Mouse (Mus musculus) brown adipose tissue, adult 24 weeks (tissue): ENCODE data around the gene Krtap9-1. TPM values are rescaled to one million over a fixed set of nuclear protein-coding genes. Genes with fewer than 3 reads are reported as not detected.
"Not testable (repeated sequence)": the region's sequence is repeated elsewhere in the genome, so short reads cannot be mapped to it uniquely, and the experiment has no call there.

Experiments
- H3K27ac ChIP-seq: fragments of 200-500 bp; replicated peaks from 2 replicates; pipeline ENCODE4 v1.5.1; 2012; ENCODE audit warnings: low read depth, mild to moderate bottlenecking, low read length
- H3K4me1 ChIP-seq: fragments of 200-500 bp; 2 replicates; pipeline ENCODE4 v1.6.1; 2012; ENCODE audit warnings: low read length, mixed read lengths; ENCODE audit not compliant: control insufficient read depth, insufficient read depth, insufficient read length
- H3K4me3 ChIP-seq: fragments of 200-500 bp; 2 replicates; pipeline ENCODE4 v1.5.1; 2012; ENCODE audit warnings: low read depth, mild to moderate bottlenecking, low read length, moderate library complexity; ENCODE audit not compliant: insufficient read depth
- polyA plus RNA-seq: library from polyadenylated mRNA; stranded (reverse); fragments of >200 nt; gene quantifications from 2 replicates; pipeline ENCODE4 v1.2.4, GENCODE M21; 2012; ENCODE audit not compliant: missing spikeins, insufficient read depth, insufficient read length

Krtap9-1 gene
- not detected in 2 replicates for polyA plus RNA-seq

GRCm38 (mm10) chr11:99873089-99873488 lies at the start of gene Krtap9-1:
Gene Krtap9-1 (plus strand): TSS chr11:99873389.
- not testable (repeated sequence) for H3K4me1 ChIP-seq, H3K27ac ChIP-seq, H3K4me3 ChIP-seq

DNA sequence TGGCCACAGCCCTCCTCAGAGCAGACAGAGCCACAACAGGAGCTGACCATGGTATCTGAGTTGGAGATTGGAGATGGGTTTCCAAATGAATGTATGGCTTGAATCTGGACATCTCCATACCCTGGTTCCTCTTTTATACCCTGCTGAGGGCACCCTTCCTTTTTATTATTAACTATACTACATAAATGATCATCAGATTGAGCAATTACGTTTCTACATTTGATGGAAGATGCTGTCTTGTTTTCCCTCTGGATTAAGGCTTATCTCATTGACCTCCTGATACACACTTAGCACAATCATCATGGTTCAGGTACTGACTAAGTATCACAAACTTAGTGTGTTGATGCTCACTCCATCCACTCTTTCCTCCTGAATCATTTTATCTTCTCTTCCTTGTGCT lies 35.2 kb upstream of the Krtap9-1 start, which contains the start of gene 2300003K06Rik:
TSS of gene 2300003K06Rik (minus strand) at position 101 of the 400 bp plus-strand sequence.
- no peak within 1 kb of the TSS for H3K4me3 ChIP-seq
- H3K27ac ChIP-seq, result no peak within 1 kb of the TSS
- no peaks in the 10 kb centered on the region for H3K4me1 ChIP-seq

DNA sequence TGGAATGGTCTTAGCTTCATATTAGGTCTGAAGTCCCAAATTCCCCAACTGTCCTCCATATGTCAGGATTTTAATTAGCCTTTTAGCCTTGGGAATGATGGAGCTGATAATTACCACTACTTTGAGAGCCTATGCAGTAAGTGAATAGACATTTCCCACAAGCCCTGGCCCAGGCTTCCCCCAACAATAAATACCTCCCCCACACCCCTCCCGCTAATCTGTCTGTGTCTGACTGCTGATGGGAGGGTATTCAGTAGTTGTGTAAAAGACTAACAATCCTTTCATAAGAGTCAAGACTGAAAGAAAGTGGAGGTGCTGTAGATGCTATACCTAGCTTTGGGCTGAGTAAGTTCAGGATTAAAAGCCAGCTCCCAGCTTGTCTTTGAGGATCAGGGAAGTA lies 31.0 kb upstream of the Krtap9-1 start:
- Histone ChIP-seq H3K4me3 (no peak overlapping the region), H3K4me1 (no peaks in the 10 kb centered on the region), H3K27ac (no peak overlapping the region)

GRCm38 (mm10) chr11:99846746-99847145 lies 26.4 kb upstream of the Krtap9-1 start:
- no peak overlapping the region for H3K27ac ChIP-seq
- no peaks in the 10 kb centered on the region for H3K4me1 ChIP-seq
- no peak overlapping the region for H3K4me3 ChIP-seq

- no peaks in the 10 kb centered on the region for H3K4me1 ChIP-seq
- H3K27ac ChIP-seq, result no peak within 1 kb of the TSS
- H3K4me3 ChIP-seq, result no peak within 1 kb of the TSS
Measured at GRCm38 (mm10) chr11:99851508-99851907, 21.7 kb upstream of the Krtap9-1 start, which contains the start of gene Krtap4-16. Gene Krtap4-16 (minus strand): TSS chr11:99851608.

GRCm38 (mm10) chr11:99854121-99854520 lies 19.1 kb upstream of the Krtap9-1 start:
- H3K4me3 ChIP-seq, result no peak overlapping the region
- no peak overlapping the region for H3K27ac ChIP-seq
- no peaks in the 10 kb centered on the region for H3K4me1 ChIP-seq

DNA sequence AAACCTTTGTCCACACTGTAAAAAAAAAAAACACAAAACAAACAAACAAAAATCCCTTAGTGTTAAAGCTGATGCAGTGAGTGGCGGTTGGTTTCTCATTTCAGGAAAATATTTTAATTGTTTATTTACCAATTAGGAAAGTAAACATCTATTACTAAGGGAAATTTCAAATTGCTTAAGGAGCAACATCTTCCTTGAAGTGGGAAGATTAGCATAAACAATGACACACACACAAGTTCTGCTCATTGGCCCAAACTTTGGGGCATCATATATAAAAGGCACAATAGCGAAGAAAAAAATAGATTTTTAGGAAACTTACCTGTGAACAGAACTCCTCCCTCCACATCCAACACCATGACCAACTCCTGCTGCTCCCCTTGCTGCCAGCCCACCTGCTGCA lies 15.6 kb upstream of the Krtap9-1 start, which contains the start of gene Gm11568:
TSS of gene Gm11568 (plus strand) at position 301 of the 400 bp plus-strand sequence.
- Histone ChIP-seq H3K4me1 (no peaks in the 10 kb centered on the region), H3K27ac (no peak within 1 kb of the TSS), H3K4me3 (no peak within 1 kb of the TSS)

- no peak overlapping the region for H3K27ac ChIP-seq
- H3K4me3 ChIP-seq, result no peak overlapping the region
- H3K4me1 ChIP-seq, result no peaks in the 10 kb centered on the region
Measured at GRCm38 (mm10) chr11:99858761-99859160, 14.4 kb upstream of the Krtap9-1 start.

GRCm38 (mm10) chr11:99864176-99864575 lies 9.0 kb upstream of the Krtap9-1 start, which contains the start of gene Gm11559:
Gene Gm11559 (plus strand): TSS chr11:99864476.
- not testable (repeated sequence) for H3K4me1 ChIP-seq, H3K4me3 ChIP-seq, H3K27ac ChIP-seq

- H3K27ac ChIP-seq, H3K4me3 ChIP-seq, H3K4me1 ChIP-seq: not testable (repeated sequence)
Measured at GRCm38 (mm10) chr11:99878887-99879286, 5.7 kb downstream of the Krtap9-1 start, which contains the start of gene Gm11567. Gene Gm11567 (plus strand): TSS chr11:99879187.

- no peak within 1 kb of the TSS for H3K4me3 ChIP-seq
- no peaks in the 10 kb centered on the region for H3K4me1 ChIP-seq
- H3K27ac ChIP-seq, result no peak within 1 kb of the TSS
Measured at GRCm38 (mm10) chr11:99907620-99908019, 34.4 kb downstream of the Krtap9-1 start, which contains the start of gene Krtap31-1. Gene Krtap31-1 (plus strand): TSS chr11:99907920.

GRCm38 (mm10) chr11:99914451-99914850 lies 41.3 kb downstream of the Krtap9-1 start, which contains the start of gene Gm11565:
Gene Gm11565 (plus strand): TSS chr11:99914751.
- Histone ChIP-seq H3K4me3 (no peak within 1 kb of the TSS), H3K27ac (no peak within 1 kb of the TSS), H3K4me1 (no peaks in the 10 kb centered on the region)

Other genes starting within 250 kb of the Krtap9-1 start
- not detected in 2 replicates for gene Krtap4-1, start 245.2 kb upstream of the Krtap9-1 start, polyA plus RNA-seq
- not detected in 2 replicates for gene Krtap4-2, start 238.3 kb upstream of the Krtap9-1 start, polyA plus RNA-seq
- not detected in 2 replicates for gene Krtap4-7, start 229.3 kb upstream of the Krtap9-1 start, polyA plus RNA-seq
- gene Gm11555, start 223.2 kb upstream of the Krtap9-1 start, polyA plus RNA-seq, result not detected in 2 replicates
- gene Gm11563, start 214.4 kb upstream of the Krtap9-1 start, polyA plus RNA-seq, result not detected in 2 replicates
- gene Krtap4-6, start 207.4 kb upstream of the Krtap9-1 start, polyA plus RNA-seq, result not detected in 2 replicates
- not detected in 2 replicates for gene Gm14190, start 182.6 kb upstream of the Krtap9-1 start, polyA plus RNA-seq
- not detected in 2 replicates for gene Gm14180, start 139.1 kb upstream of the Krtap9-1 start, polyA plus RNA-seq
- not detected in 2 replicates for gene Gm11595, start 100.5 kb upstream of the Krtap9-1 start, polyA plus RNA-seq
- gene Krtap4-8, start 92.7 kb upstream of the Krtap9-1 start, polyA plus RNA-seq, result not detected in 2 replicates
- not detected in 2 replicates for gene Krtap4-9, start 88.2 kb upstream of the Krtap9-1 start, polyA plus RNA-seq
- not detected in 2 replicates for gene Gm11596, start 79.9 kb upstream of the Krtap9-1 start, polyA plus RNA-seq
- gene Gm11569, start 74.5 kb upstream of the Krtap9-1 start, polyA plus RNA-seq, result not detected in 2 replicates
- gene Gm11554, start 68.9 kb upstream of the Krtap9-1 start, polyA plus RNA-seq, result not detected in 2 replicates
- gene Krtap4-13, start 63.5 kb upstream of the Krtap9-1 start, polyA plus RNA-seq, result not detected in 2 replicates
- gene Gm11564, start 57.7 kb upstream of the Krtap9-1 start, polyA plus RNA-seq, result not detected in 2 replicates
- gene 2300003K06Rik, start 35.3 kb upstream of the Krtap9-1 start, polyA plus RNA-seq, result not detected in 2 replicates
- gene Krtap4-16, start 21.8 kb upstream of the Krtap9-1 start, polyA plus RNA-seq, result not detected in 2 replicates
- gene Gm11568, start 15.5 kb upstream of the Krtap9-1 start, polyA plus RNA-seq, result not detected in 2 replicates
- not detected in 2 replicates for gene Gm11559, start 8.9 kb upstream of the Krtap9-1 start, polyA plus RNA-seq
- not detected in 2 replicates for gene Gm11567, start 5.8 kb downstream of the Krtap9-1 start, polyA plus RNA-seq
- not detected in 2 replicates for gene Krtap31-1, start 34.5 kb downstream of the Krtap9-1 start, polyA plus RNA-seq
- not detected in 2 replicates for gene Gm11565, start 41.4 kb downstream of the Krtap9-1 start, polyA plus RNA-seq
- gene Krtap31-2, start 62.9 kb downstream of the Krtap9-1 start, polyA plus RNA-seq, result not detected in 2 replicates
- gene Krtap9-5, start 75.1 kb downstream of the Krtap9-1 start, polyA plus RNA-seq, result not detected in 2 replicates
- not detected in 2 replicates for gene Krtap29-1, start 105.7 kb downstream of the Krtap9-1 start, polyA plus RNA-seq
- gene Krtap16-1, start 113.2 kb downstream of the Krtap9-1 start, polyA plus RNA-seq, result not detected in 2 replicates
- not detected in 2 replicates for gene Krtap17-1, start 120.6 kb downstream of the Krtap9-1 start, polyA plus RNA-seq
- gene Krt33a, start 142.8 kb downstream of the Krtap9-1 start, polyA plus RNA-seq, result not detected in 2 replicates
- gene Krt33b, start 156.5 kb downstream of the Krtap9-1 start, polyA plus RNA-seq, result not detected in 2 replicates
- gene Krt34, start 168.2 kb downstream of the Krtap9-1 start, polyA plus RNA-seq, result not detected in 2 replicates
- not detected in 2 replicates for gene Krt31, start 177.2 kb downstream of the Krtap9-1 start, polyA plus RNA-seq
- gene Krt32, start 214.8 kb downstream of the Krtap9-1 start, polyA plus RNA-seq, result not detected in 2 replicates
- not detected in 2 replicates for gene Krt35, start 222.9 kb downstream of the Krtap9-1 start, polyA plus RNA-seq
- 1.4 TPM in 2 replicates for gene Krt36, start 232.2 kb downstream of the Krtap9-1 start, polyA plus RNA-seq
- not detected in 2 replicates for gene Krt13, start 248.2 kb downstream of the Krtap9-1 start, polyA plus RNA-seq